Mouse (Mus musculus) spleen, adult 2 months (tissue): ENCODE results near the gene Clasp2. TPM values are rescaled to one million over a fixed set of nuclear protein-coding genes. Genes with fewer than 3 reads are reported as not detected.

Source experiments
- DNase-seq, 2 experiments: peaks; one replicate each; pipeline versions ENCODE4 v3.0.0 to v3.0.0-alpha.2; 2012 to 2021; ENCODE audit warnings: low spot score in 2 of 2, low read depth in 1 of 2
- H3K27ac ChIP-seq: fragments of 200-500 bp; 2 replicates; pipeline ENCODE4 v1.5.1; 2012; ENCODE audit warnings: low read length, inconsistent platforms; ENCODE audit not compliant: insufficient read depth
- H3K27me3 ChIP-seq: fragments of 200-500 bp; 2 replicates; pipeline ENCODE4 v1.6.1; 2012; ENCODE audit warnings: mild to moderate bottlenecking, moderate library complexity, low read length, inconsistent platforms; ENCODE audit not compliant: control insufficient read depth, insufficient read depth
- H3K36me3 ChIP-seq: fragments of 200-500 bp; 2 replicates; pipeline ENCODE4 v1.6.1; 2012; ENCODE audit warnings: mild to moderate bottlenecking, low read length, inconsistent platforms; ENCODE audit not compliant: control insufficient read depth, insufficient read depth
- H3K4me1 ChIP-seq: fragments of 200-500 bp; 2 replicates; pipeline ENCODE4 v1.6.1; 2011; ENCODE audit warnings: inconsistent platforms; ENCODE audit not compliant: control insufficient read depth, insufficient read depth, insufficient read length
- H3K4me3 ChIP-seq: fragments of 200-500 bp; 2 replicates; pipeline ENCODE4 v1.5.1; 2011; ENCODE audit warnings: mild to moderate bottlenecking, inconsistent platforms; ENCODE audit not compliant: insufficient read depth, insufficient read length; ENCODE audit errors: extremely low read depth
- CTCF ChIP-seq: fragments of 200-500 bp; IDR thresholded peaks from 2 replicates; pipeline ENCODE4 v1.5.1; 2011; ENCODE audit warnings: mild to moderate bottlenecking, inconsistent platforms; ENCODE audit not compliant: insufficient read depth, insufficient read length, insufficient replicate concordance; ENCODE audit errors: extremely low read depth
- POLR2A ChIP-seq: fragments of 200-500 bp; IDR thresholded peaks from 2 replicates; pipeline ENCODE4 v1.6.1; 2011; ENCODE audit warnings: low read depth, low read length, inconsistent platforms
- WGBS: fragments of 180-500 bp; shearing (Covaris S2); methylation state at CpG from one replicate; pipeline ENCODE4 v1.1.7; 2018; 5-methylcytosine and 5-hydroxymethylcytosine counted together
- polyA plus RNA-seq: library from polyadenylated mRNA; depleted of rRNA; stranded (reverse); fragments of >200 nt; gene quantifications from 2 replicates; pipeline ENCODE4 v1.2.3, GENCODE M21; 2012

Clasp2 gene
- polyA plus RNA-seq, 1 experiment = 8.1 TPM

DNA sequence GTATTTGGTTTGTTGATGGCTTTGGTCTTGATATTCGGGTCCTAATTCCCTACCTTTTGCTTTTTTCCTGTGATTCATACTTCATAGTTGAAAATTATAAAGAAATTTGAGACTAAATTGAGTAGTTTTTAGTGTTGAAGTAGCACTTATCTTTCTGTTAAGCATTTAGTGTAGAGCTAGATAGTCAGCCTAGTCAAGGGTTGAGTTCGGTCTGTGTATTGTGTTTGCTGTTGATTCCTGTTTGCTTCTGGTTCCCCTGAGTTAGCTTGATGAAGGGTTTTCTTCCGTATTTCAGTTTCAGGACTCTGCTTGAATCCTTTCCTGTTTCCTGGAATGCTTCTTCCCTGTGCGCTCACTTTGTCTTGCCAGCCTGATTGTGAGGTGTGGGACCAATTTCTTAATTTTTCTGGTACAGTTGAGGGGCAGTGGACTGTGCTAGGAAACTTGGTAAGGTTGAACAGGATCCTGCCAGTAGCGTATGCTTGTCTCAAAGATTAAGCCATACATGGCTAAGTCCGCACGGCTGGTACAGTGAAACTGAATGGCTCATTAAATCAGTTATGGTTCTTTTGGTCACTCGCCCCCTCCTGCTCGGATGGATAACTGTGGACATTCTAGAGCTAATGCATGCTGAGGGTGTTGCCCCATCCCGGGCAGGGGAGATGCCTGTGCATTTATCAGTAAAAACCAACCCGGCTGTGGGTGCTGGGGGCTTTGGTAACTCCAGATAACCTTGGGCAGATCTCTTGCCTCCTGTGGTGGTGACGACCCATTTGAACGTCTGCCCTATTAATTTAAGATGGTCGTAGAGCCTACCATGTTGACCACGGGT, 14.8 kb downstream of the Clasp2 start:
- WGBS = 85% methylated on average over 15 of the region's 15 CpGs
- Histone ChIP-seq H3K27me3 (no peaks in the 10 kb centered on the region), H3K4me3 (no peak overlapping the region), H3K4me1 (no peaks in the 10 kb centered on the region), H3K36me3 (peaks cover 4% of the 10 kb centered on the region), H3K27ac (no peak overlapping the region)
- TF ChIP-seq CTCF (no peak), POLR2A (no peak)
- DNase-seq = no peak

DNA sequence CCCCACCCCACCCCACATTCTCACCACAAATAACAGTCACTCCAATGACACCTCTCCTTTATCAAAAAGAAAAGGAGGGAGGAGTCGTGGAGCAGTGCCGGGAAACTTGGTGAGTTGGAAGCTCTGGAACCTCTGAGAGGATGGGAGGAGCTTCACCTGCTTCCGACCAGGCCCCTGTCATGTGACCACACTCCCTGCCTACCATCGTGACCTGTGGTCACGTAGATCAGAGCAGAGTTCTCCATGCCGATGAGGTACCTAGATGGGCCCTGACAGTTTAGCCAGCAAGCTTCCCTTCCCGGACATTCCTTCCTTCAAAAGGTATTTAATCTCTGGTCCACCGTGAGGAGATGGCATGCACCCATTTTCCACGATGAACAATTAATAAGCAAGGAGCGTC, 17.2 kb downstream of the Clasp2 start:
- DNase-seq = no peak
- 91% methylated on average over 10 of the region's 10 CpGs for WGBS

DNA sequence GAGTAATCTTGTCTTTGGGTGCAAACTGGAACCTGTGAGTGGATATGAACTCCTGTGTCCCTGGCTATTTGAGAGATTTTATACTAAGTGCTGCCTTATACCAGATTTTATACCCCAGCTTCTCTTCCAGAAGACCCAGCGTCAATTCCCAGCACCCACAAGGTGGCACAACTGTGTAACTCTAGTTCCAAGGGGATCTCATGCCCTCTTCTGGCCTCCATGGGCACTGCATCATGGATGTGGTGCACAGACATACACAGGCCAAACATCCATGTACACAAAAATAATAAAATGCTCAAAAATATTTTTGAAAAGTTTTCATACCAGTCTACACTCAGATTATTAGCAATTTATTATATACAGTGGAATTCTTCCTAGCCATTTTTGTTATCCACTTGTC, 18.4 kb downstream of the Clasp2 start:
- no peak overlapping the region for H3K27ac ChIP-seq
- WGBS = 95% methylated on average over 1 of the region's 1 CpGs
- no peaks in the 10 kb centered on the region for H3K27me3 ChIP-seq
- peaks cover 6% of the 10 kb centered on the region for H3K36me3 ChIP-seq
- no peak for DNase-seq
- no peak overlapping the region for H3K4me3 ChIP-seq
- no peak for TF ChIP-seq CTCF
- TF ChIP-seq POLR2A = no peak
- no peaks in the 10 kb centered on the region for H3K4me1 ChIP-seq

More for the DNA sequence above, 17.2 kb downstream of the Clasp2 start:
- Histone ChIP-seq H3K36me3 (peaks cover 6% of the 10 kb centered on the region), H3K27ac (no peak overlapping the region), H3K27me3 (no peaks in the 10 kb centered on the region), H3K4me1 (no peaks in the 10 kb centered on the region), H3K4me3 (no peak overlapping the region)
- TF ChIP-seq CTCF = no peak
- TF ChIP-seq POLR2A = no peak

DNA sequence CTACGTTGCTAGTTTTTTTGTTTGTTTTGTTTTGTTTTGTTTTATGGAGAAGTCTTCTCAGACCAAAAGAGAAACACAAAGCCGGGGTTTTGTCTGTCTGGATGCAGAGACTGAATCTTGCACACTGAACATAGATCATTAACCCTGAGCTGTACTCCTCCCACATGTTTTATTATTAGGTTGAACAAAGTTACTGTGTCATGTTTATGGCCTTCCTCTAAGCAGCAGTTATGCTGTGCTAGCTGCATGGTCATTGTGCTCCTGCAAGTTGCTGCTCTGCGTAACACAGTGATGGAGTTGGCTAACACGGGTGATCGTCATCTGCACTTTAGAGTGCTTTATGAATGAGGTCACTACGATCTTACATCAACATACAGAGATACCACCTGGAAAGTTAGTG, 21.1 kb downstream of the Clasp2 start:
- WGBS = 95% methylated on average over 6 of the region's 6 CpGs
- DNase-seq = no peak
- no peaks in the 10 kb centered on the region for H3K27me3 ChIP-seq
- H3K36me3 ChIP-seq = peaks cover 9% of the 10 kb centered on the region
- H3K27ac ChIP-seq = no peak overlapping the region
- no peak for TF ChIP-seq POLR2A
- TF ChIP-seq CTCF = no peak
- H3K4me1 ChIP-seq = no peaks in the 10 kb centered on the region
- no peak overlapping the region for H3K4me3 ChIP-seq

DNA sequence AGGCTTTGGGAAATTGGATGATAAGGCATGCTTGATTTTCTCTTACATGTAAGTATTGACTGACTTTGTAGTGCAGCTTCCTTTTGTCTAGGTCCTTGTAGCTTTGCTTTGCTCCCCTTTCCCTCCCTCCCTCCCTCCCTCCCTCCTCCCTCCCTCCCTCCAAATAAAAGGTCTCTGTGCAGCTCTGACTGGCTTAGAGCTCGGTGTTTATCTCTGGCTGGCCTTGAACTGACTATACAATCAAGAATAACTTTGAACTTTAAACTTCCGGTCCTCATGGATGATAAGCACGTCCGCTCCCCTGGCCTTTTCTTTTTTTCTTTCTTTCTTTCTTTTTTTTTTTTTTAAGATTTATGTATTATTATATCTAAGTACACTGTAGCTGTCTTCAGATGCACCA, 21.9 kb downstream of the Clasp2 start:
- WGBS = 91% methylated on average over 4 of the region's 4 CpGs
- TF ChIP-seq POLR2A (no peak), CTCF (no peak)
- no peak for DNase-seq
- Histone ChIP-seq H3K27me3 (no peaks in the 10 kb centered on the region), H3K36me3 (peaks cover 9% of the 10 kb centered on the region), H3K27ac (no peak overlapping the region), H3K4me3 (no peak overlapping the region), H3K4me1 (no peaks in the 10 kb centered on the region)

DNA sequence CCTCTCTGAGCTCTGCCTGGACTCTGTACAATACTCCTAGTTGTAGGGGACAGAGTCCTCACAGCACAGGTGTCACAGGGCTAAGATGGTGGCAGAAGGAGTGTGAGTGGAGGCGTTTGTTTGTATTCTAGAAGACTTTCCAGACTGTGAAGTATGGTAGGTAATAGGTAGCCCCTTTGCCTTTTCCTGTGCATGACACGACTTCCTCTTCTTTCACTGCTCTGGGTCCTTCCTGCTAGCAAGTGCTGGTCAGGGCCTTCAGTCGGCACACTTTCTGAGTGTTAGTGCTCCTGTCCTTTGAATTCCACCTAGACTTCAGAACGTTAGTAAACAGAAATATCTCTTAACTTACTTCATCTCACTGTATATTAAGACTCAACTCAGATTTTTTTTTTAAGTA, 29.4 kb downstream of the Clasp2 start:
- no peak for DNase-seq
- Histone ChIP-seq H3K27ac (no peak overlapping the region), H3K36me3 (peaks cover 10% of the 10 kb centered on the region; the same call in 1 of the 2 replicates), H3K4me1 (no peaks in the 10 kb centered on the region; the same call in 1 of the 2 replicates), H3K27me3 (no peaks in the 10 kb centered on the region), H3K4me3 (no peak overlapping the region)
- no peak for TF ChIP-seq CTCF
- no peak for TF ChIP-seq POLR2A
- WGBS = 33% methylated on average over 4 of the region's 4 CpGs

DNA sequence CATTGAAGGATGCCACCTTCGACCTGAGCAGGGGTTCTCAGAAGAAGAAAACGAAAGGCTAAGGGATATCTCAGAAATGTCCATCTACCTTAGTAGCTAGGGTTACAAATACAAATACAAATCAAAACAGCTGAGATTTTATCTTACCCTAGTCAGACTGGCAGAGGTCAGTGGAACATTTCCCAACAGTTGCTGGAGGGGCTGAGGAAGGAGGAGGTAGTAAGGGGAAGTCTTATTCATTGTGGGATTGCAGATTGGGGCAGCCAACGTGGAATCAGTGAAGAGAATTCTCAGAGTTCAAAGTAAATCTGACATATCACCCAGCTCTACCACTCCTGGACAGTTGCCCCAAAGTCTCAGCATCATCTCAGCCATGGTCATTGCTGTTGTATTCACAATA, 39.6 kb downstream of the Clasp2 start:
- H3K36me3 ChIP-seq = no peaks in the 10 kb centered on the region
- no peak for DNase-seq
- WGBS = 79% methylated on average over 3 of the region's 3 CpGs
- H3K4me1 ChIP-seq = no peaks in the 10 kb centered on the region; the same call in 1 of the 2 replicates
- H3K27ac ChIP-seq = no peak overlapping the region
- no peak overlapping the region for H3K4me3 ChIP-seq
- H3K27me3 ChIP-seq = no peaks in the 10 kb centered on the region
- no peak for TF ChIP-seq CTCF
- TF ChIP-seq POLR2A = no peak
